Mouse (Mus musculus) intestine, postnatal 0 days (tissue): ENCODE measurements around the gene Zfp747. TPM values are rescaled to one million over a fixed set of nuclear protein-coding genes. Genes with fewer than 3 reads are reported as not detected.
"Not testable (repeated sequence)": the region's sequence is repeated elsewhere in the genome, so short reads cannot be mapped to it uniquely, and the experiment has no call there.

Source experiments
- ATAC-seq: fragments of 200-750 bp; cut with Nextera tagmentation; 2 replicates; pipeline ENCODE4 v1.8.0; 2017; ENCODE audit warnings: mild to moderate bottlenecking, moderate TSS enrichment, moderate library complexity
- H3K27ac ChIP-seq: fragments of 300-500 bp; sonication (generic); 2 replicates; pipeline ENCODE4 v1.5.1; 2014; ENCODE audit warnings: mild to moderate bottlenecking, low read depth, low read length, moderate library complexity
- H3K27me3 ChIP-seq: fragments of 300-500 bp; sonication (generic); replicated peaks from 2 replicates; pipeline ENCODE4 v1.6.1; 2014; ENCODE audit warnings: low read length, mixed read lengths; ENCODE audit not compliant: control insufficient read depth, insufficient read depth
- H3K36me3 ChIP-seq: fragments of 300-500 bp; sonication (generic); 2 replicates; pipeline ENCODE4 v1.6.1; 2014; ENCODE audit warnings: mild to moderate bottlenecking, moderate library complexity; ENCODE audit not compliant: control insufficient read depth, insufficient read depth
- H3K4me1 ChIP-seq: fragments of 300-500 bp; sonication (generic); replicated peaks from 2 replicates; pipeline ENCODE4 v1.6.1; 2014; ENCODE audit warnings: antibody characterized with exemption, low read length, mixed read lengths; ENCODE audit not compliant: control insufficient read depth, insufficient read depth
- H3K4me2 ChIP-seq: fragments of 300-500 bp; sonication (generic); replicated peaks from 2 replicates; pipeline ENCODE4 v1.6.1; 2014; ENCODE audit warnings: low read depth, mild to moderate bottlenecking, moderate library complexity
- H3K4me3 ChIP-seq: fragments of 300-500 bp; sonication (generic); 2 replicates; pipeline ENCODE4 v1.5.1; 2014; ENCODE audit warnings: low read depth, low read length
- H3K9ac ChIP-seq: fragments of 300-500 bp; sonication (generic); 2 replicates; pipeline ENCODE4 v1.6.1; 2014; ENCODE audit warnings: mild to moderate bottlenecking, low read depth, low read length
- H3K9me3 ChIP-seq: fragments of 300-500 bp; sonication (generic); 2 replicates; pipeline ENCODE4 v1.6.1; 2016; ENCODE audit warnings: mixed run types; ENCODE audit not compliant: control insufficient read depth
- CTCF ChIP-seq: sonication (generic); IDR thresholded peaks from 2 replicates; pipeline ENCODE4 v1.5.1; 2016; ENCODE audit warnings: low read depth, mild to moderate bottlenecking, control low read depth, antibody characterized with exemption, moderate library complexity
- WGBS: fragments of 180-500 bp; shearing (Covaris S2); extraction: QIAGEN DNeasy Blood & Tissue Kit; methylation state at CpG from one replicate; pipeline ENCODE4 v1.1.7; 2014; 5-methylcytosine and 5-hydroxymethylcytosine counted together
- polyA plus RNA-seq: library from polyadenylated mRNA; unstranded; fragments of >200 nt; fragmentation: Nextera tagmentation; extraction: Ambion mirVana; gene quantifications from 2 replicates; pipeline ENCODE4 v1.2.1, GENCODE M21; 2015

The Zfp747 gene
- polyA plus RNA-seq, 1 experiment from 2014 or later, result 7.3 TPM

DNA sequence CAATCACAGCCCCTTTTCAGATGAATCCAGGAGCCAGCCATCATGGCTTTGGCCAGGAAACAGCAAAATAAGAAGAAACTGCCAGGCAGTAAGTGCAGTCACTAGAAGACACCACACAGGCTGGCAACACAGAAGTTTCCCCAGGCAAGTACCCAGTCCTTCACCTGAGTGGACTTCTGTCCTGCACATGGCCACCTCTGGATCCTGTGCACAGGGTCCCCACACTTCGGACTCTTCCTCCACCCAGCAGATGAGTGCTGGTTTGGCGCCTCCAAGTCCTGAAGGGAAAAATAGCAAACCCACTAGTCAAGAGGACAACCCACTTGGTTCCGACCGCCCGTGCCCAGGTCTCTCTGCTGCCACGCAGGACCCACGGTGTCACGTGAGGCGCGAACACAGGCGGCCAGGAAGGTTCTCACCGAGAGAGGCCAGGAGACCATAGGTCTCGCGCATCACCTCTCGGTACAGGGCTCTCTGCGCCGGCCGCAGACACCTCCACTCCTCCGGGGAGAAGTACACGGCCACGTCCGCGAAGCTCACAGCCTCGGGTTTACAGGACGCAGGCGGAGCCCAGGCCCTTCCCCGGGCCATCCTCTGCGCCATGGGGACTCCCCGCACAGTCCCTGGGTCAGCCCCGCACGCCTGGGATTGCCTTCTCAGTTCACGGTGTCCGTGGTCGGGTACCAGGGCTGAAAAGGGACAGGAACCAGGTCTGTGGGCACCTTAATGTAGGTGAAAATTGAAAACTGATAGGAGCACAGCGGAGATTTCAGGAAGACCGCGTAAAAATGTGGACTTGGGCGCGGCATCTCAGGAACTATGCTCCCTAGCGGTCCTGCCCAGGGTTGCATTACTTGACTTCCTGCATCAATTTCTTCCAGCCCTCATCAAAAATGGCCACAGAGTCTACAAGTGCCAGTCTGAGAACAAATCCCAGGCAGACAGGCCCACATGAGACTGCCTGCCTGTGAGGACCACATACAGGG lies 30.4 kb upstream of the Zfp747 start, which contains the start of gene Zfp764:
Zfp764 (minus strand) TSS at position 821 of the 986 bp plus-strand sequence.
- not testable (repeated sequence) for H3K9me3 ChIP-seq, H3K4me1 ChIP-seq, H3K36me3 ChIP-seq, H3K27me3 ChIP-seq
- H3K4me3 ChIP-seq, result peak within 1 kb of the TSS; percentile 52
- H3K9ac ChIP-seq, result peak within 1 kb of the TSS; percentile 74
- TF ChIP-seq CTCF, result peak; percentile 89
- H3K27ac ChIP-seq, result peak within 1 kb of the TSS; percentile 46; the same call in 1 of the 2 replicates
- peak; percentile 85 for ATAC-seq
- 4% methylated on average over 40 of the region's 40 CpGs for WGBS
- peak within 1 kb of the TSS; percentile 75 for H3K4me2 ChIP-seq

DNA sequence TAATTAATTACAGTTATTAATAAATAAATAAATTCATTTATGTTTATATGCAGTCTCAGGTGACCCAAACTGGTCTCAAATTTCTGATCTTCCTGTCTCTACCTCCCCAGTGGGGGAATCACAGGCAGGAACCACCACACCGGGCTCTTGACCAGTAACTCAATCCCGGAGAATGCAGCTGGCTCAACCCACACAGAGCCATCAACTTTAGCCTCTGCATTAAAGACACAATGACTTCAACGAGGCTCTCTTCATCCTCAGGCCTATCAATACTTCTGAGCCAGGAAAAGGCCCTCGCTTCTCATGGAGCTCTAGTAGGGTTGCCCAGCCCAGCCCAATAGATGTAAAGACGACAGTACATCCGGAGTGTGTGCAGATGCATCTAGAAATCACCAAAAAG lies 28.3 kb upstream of the Zfp747 start:
- not testable (repeated sequence) for H3K36me3 ChIP-seq, H3K9me3 ChIP-seq, H3K27ac ChIP-seq, H3K27me3 ChIP-seq, ATAC-seq, H3K4me2 ChIP-seq, H3K4me1 ChIP-seq, H3K4me3 ChIP-seq, H3K9ac ChIP-seq
- WGBS, result 96% methylated on average over 6 of the region's 6 CpGs

DNA sequence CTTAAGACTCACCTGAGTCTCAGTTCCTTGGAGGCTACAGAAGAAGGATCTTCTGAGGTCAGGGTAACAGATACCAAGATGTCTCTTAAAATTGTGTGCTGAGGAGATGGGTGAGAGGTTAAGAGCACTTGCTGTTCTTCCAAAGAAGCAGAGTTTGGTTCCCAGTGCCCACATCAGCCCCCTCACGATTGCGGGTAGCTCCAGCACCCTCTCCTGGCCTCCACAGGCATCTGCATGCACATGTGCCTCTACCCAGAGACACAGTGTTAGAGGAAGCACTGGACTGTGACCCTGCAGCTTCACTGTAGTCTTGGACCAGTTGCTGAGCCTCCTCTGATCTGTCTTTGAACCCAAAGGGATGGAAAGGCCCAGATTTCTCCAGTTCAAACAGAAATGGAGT lies 27.1 kb upstream of the Zfp747 start:
- no peak overlapping the region for H3K4me3 ChIP-seq
- ATAC-seq, result no peak
- H3K4me2 ChIP-seq, result no peak overlapping the region
- H3K27me3 ChIP-seq, result no peaks in the 10 kb centered on the region
- 45% methylated on average over 2 of the region's 2 CpGs for WGBS
- H3K4me1 ChIP-seq, result no peaks in the 10 kb centered on the region
- no peaks in the 10 kb centered on the region; the same call in 1 of the 2 replicates for H3K36me3 ChIP-seq
- H3K9me3 ChIP-seq, result no peaks in the 10 kb centered on the region
- no peak overlapping the region for H3K9ac ChIP-seq
- H3K27ac ChIP-seq, result no peak overlapping the region
- peak; percentile 50 for TF ChIP-seq CTCF

DNA sequence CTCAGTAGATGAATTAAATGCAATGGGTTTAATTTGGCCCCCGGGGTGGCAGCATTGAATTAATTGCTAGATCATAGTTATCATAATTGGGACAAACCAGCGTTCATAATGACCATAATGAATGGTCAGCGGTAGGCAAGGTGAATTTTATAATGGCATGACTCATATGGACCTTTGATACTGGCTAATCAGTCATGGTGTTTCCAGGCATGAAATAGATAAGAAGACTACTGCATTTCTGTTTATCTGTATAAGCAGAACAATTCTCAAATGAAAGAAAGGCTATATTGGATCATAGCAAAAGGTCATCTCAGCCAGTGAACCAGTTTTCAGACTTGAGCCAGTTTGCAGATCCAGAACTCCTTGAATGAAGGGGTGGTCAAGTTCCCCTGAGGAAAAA lies 24.5 kb upstream of the Zfp747 start:
- TF ChIP-seq CTCF, result no peak
- no peaks in the 10 kb centered on the region; the same call in 1 of the 2 replicates for H3K36me3 ChIP-seq
- no peak overlapping the region for H3K27ac ChIP-seq
- H3K4me2 ChIP-seq, result no peak overlapping the region
- WGBS, result 37% methylated on average over 3 of the region's 3 CpGs
- peak; percentile 52; the same call in 1 of the 2 replicates for ATAC-seq
- H3K9me3 ChIP-seq, result no peaks in the 10 kb centered on the region
- H3K4me1 ChIP-seq, result no peaks in the 10 kb centered on the region
- H3K4me3 ChIP-seq, result no peak overlapping the region
- H3K9ac ChIP-seq, result no peak overlapping the region
- no peaks in the 10 kb centered on the region for H3K27me3 ChIP-seq

DNA sequence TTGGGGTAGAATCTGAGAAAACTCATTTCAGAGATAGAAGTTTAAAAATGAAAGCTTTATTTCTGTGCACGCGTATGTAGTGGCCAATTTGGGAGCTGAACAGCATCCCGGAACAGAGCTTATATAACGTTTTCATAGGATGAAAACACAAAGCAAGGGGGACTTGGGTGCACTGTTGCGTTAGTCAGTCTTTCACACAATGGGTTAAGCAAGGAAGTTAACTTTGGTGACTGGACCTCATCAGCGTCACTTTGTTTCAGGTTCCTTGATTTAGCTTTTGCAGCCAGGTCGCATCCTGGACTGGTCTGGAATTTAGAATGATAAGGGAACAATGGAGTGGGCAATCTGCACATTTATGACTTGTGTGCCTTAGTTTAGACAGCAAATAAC lies 18.1 kb upstream of the Zfp747 start:
- H3K36me3 ChIP-seq, result peaks cover 14% of the 10 kb centered on the region; the same call in 1 of the 2 replicates
- 0 out of 2 replicates have a peak, but pooled peaks have one; percentile 23 for ATAC-seq
- H3K4me1 ChIP-seq, result 0 out of 2 replicates have a peak, but pooled peaks cover 5% of the 10 kb centered on the region
- H3K4me2 ChIP-seq, result peak overlapping the region; percentile 75
- H3K4me3 ChIP-seq, result peak overlapping the region; percentile 57
- H3K9me3 ChIP-seq, result no peaks in the 10 kb centered on the region
- H3K27ac ChIP-seq, result peak overlapping the region; percentile 30; the same call in 1 of the 2 replicates
- TF ChIP-seq CTCF, result no peak
- H3K27me3 ChIP-seq, result no peaks in the 10 kb centered on the region
- 5% methylated on average over 7 of the region's 7 CpGs for WGBS
- H3K9ac ChIP-seq, result peak overlapping the region; percentile 40; the same call in 1 of the 2 replicates

DNA sequence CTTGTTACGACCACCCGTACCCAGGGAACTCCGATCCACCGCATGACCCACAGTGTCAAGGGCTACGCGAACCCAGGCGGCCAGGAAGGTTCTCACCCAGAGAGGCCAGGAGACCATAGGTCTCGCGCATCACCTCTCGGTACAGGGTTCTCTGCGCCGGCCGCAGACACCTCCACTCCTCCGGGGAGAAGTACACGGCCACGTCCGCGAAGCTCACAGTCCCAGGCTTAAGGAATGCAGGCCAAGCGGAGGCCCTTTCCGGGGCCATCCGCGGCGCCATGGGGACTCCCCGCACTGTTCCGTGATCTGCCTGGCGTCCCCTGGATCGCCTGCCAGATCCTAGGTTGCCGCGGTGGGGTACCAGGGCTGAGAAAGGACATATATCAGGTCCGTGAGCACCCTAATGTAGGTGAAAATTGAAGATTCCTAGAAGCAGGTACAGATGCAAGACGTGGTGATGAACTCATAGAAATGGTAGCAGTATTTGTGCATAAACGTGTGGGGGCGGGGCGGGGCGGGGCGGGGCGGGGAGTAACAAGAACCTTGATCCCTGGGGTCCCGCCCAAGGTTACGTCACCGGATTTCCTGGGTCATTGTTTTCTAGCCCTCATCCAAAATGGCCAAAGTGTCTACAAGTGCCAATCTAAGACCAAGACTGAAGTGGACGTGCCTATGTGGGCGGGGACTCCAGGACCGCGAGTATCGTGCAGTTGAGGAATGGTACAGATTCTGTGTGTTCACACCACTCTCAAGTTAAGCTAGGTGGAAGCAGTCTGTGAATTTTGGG lies 17.5 kb upstream of the Zfp747 start, which contains the start of gene E430018J23Rik:
E430018J23Rik (minus strand) TSS at position 473 of the 787 bp plus-strand sequence.
- Histone ChIP-seq H3K9me3 (no peaks in the 10 kb centered on the region), H3K27me3 (no peaks in the 10 kb centered on the region), H3K4me2 (peak within 1 kb of the TSS; percentile 75), H3K4me3 (peak within 1 kb of the TSS; percentile 57), H3K4me1 (0 out of 2 replicates have a peak, but pooled peaks cover 5% of the 10 kb centered on the region), H3K9ac (peak within 1 kb of the TSS; percentile 82), H3K36me3 (peaks cover 14% of the 10 kb centered on the region; the same call in 1 of the 2 replicates), H3K27ac (peak within 1 kb of the TSS; percentile 87)
- no peak for TF ChIP-seq CTCF
- peak; percentile 91 for ATAC-seq
- 2% methylated on average over 45 of the region's 45 CpGs for WGBS
